Mouse (Mus musculus): ENCODE results near the gene Mdm4. TPM values are rescaled to one million over a fixed set of nuclear protein-coding genes. Genes with fewer than 3 reads are reported as not detected.
A peak's percentile ranks its signal among the peaks of the same experiment; 100 is the strongest.

Gene Mdm4
- 10 to 100 TPM; 42.8 to 52.4 TPM for total RNA-seq (2021)
- long read RNA-seq, experiment 1, partial matches to known transcripts: 0 of 6 reads
- long read RNA-seq, experiment 1, other reads (novel, unspliced or antisense): 5 of 6 reads
- long read RNA-seq, experiment 2, full-length matches to known transcripts: 5 of 7 reads
- long read RNA-seq, experiment 2, partial matches to known transcripts: 0 of 7 reads
- long read RNA-seq, experiment 2, other reads (novel, unspliced or antisense): 2 of 7 reads

GRCm38 (mm10) chr1:133030461-133030860, at the start of gene Mdm4:
TSS of gene Mdm4 (minus strand) at chr1:133030561.
- no peak for DNase-seq
- intact Hi-C loops (cut with DNase I): no loop called here

- no peak for DNase-seq
- intact Hi-C loops (cut with DNase I): no loop called here
Observed at GRCm38 (mm10) chr1:133080079-133080561, 49.8 kb upstream of the Mdm4 start.

GRCm38 (mm10) chr1:133079509-133079908, 49.1 kb upstream of the Mdm4 start:
- intact Hi-C loops (cut with DNase I): no loop called here
- no peak for DNase-seq

- DNase-seq: no peak
- intact Hi-C loops (cut with DNase I): no loop called here
Observed at GRCm38 (mm10) chr1:133078338-133078727, 48.0 kb upstream of the Mdm4 start.

GRCm38 (mm10) chr1:133077606-133078337, 47.4 kb upstream of the Mdm4 start:
- peak in 1 of 2 experiments; percentile 53 for DNase-seq
- intact Hi-C loops (cut with DNase I): no loop called here

- intact Hi-C loops (cut with DNase I): no loop called here
- peak; percentile 55 to 64 for DNase-seq
Observed at GRCm38 (mm10) chr1:133076681-133077514, 46.5 kb upstream of the Mdm4 start.

- intact Hi-C loops (cut with DNase I): no loop called here
- DNase-seq: no peak
Observed at GRCm38 (mm10) chr1:133075651-133076400, 45.5 kb upstream of the Mdm4 start.

- intact Hi-C loops (cut with DNase I): no loop called here
- DNase-seq: no peak
Observed at GRCm38 (mm10) chr1:133074541-133074940, 44.2 kb upstream of the Mdm4 start.

GRCm38 (mm10) chr1:133073327-133073856, 43.0 kb upstream of the Mdm4 start:
- peak; percentile 48 to 53 for DNase-seq
- intact Hi-C loops (cut with DNase I): loop anchor here (1.0 kb wide), 1 partner anchor 12 kb away; no protein-coding TSS in a partner anchor

GRCm38 (mm10) chr1:133071666-133072381, 41.5 kb upstream of the Mdm4 start:
- peak; percentile 65 to 72 for DNase-seq

GRCm38 (mm10) chr1:133070157-133070556, 39.8 kb upstream of the Mdm4 start:
- intact Hi-C loops (cut with DNase I): no loop called here
- no peak for DNase-seq

More at GRCm38 (mm10) chr1:133071666-133072381, 41.5 kb upstream of the Mdm4 start:
- intact Hi-C loops (cut with DNase I): no loop called here

GRCm38 (mm10) chr1:133069275-133070120, 39.1 kb upstream of the Mdm4 start:
- peak in 1 of 2 experiments; percentile 50 for DNase-seq
- intact Hi-C loops (cut with DNase I): loop anchor here (2.0 kb wide), 1 partner anchor 23 kb away; no protein-coding TSS in a partner anchor

GRCm38 (mm10) chr1:133068669-133069274, 38.4 kb upstream of the Mdm4 start:
- intact Hi-C loops (cut with DNase I): loop anchor here (2.0 kb wide), 1 partner anchor 22 kb away; no protein-coding TSS in a partner anchor
- DNase-seq: no peak

- peak; percentile 59 to 63 for DNase-seq
- intact Hi-C loops (cut with DNase I): loop anchor here (2.0 kb wide), 1 partner anchor 21 kb away; no protein-coding TSS in a partner anchor
Observed at GRCm38 (mm10) chr1:133068268-133068667, 37.9 kb upstream of the Mdm4 start.

- DNase-seq: no peak
- intact Hi-C loops (cut with DNase I): no loop called here
Observed at GRCm38 (mm10) chr1:133063164-133063563, 32.8 kb upstream of the Mdm4 start.

- intact Hi-C loops (cut with DNase I): no loop called here
Observed at GRCm38 (mm10) chr1:133060681-133061080, 30.3 kb upstream of the Mdm4 start.

GRCm38 (mm10) chr1:133059592-133059991, 29.2 kb upstream of the Mdm4 start:
- intact Hi-C loops (cut with DNase I): no loop called here
- no peak for DNase-seq

More at GRCm38 (mm10) chr1:133060681-133061080, 30.3 kb upstream of the Mdm4 start:
- DNase-seq: no peak

Data from heart, postnatal 14 days (tissue).